Mouse (Mus musculus): ENCODE data around the gene Wdtc1.

Gene Wdtc1

DNA sequence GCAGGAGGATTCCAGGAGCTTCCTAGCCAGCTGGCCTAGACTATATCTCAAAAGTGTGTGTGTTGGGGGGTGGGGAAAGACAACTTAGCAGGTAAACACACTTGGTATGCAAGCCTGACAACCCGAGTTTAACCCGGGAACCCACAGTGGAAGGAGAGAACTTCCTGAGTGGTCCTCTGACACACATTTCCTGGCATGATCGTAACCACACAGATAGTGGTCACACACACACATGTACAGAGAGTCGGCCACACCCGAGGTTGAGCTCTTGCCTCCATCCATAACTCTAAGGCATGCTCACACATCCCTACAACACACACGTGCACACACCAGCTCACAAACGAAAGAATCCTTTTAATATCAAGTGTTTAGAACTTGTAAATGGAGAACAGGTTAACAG is 25.2 kb downstream of the Wdtc1 start:
- DNase-seq (ENCODE audit: low read depth, low spot score): no peak

DNA sequence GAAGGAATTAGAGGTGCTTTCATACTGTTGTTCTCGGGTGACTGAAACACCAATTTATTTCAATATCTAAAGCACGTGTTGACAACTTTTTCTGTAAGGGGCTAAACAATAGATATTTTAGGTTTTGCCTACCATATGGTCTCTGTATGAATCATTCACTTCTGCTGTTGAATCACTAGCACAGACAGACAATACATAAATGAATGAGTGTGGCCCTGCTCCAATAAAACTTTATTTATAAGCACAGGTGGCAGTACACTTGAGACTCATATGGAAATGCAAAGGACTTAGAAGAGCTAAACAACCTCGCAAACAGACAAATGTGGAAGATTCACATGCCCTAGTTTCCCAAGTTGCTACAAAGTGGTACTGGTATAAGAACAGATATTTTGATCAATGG is 33.6 kb downstream of the Wdtc1 start:
- peak; percentile 53 for DNase-seq (ENCODE audit: low read depth, low spot score)

DNA sequence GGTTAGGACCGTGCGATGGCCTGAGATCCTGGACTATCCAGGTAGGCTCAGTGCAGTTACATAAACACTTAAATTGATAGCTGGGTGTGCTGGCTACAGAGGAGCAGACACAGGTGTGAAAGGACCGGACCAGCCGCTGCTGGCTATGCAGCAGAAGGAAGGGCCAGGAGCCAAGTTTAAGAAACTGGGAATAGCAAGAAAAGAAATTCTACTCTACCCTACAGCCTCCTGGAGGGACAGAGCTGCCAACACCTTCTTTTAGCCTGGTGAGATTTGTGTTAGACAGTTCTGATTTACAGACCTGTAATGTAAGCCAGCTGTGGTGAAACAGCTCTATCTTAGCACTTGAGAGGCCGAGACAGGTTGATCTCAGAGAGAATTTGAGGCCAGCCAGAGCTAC is 37.3 kb downstream of the Wdtc1 start:
- DNase-seq (ENCODE audit: low read depth, low spot score): no peak

DNA sequence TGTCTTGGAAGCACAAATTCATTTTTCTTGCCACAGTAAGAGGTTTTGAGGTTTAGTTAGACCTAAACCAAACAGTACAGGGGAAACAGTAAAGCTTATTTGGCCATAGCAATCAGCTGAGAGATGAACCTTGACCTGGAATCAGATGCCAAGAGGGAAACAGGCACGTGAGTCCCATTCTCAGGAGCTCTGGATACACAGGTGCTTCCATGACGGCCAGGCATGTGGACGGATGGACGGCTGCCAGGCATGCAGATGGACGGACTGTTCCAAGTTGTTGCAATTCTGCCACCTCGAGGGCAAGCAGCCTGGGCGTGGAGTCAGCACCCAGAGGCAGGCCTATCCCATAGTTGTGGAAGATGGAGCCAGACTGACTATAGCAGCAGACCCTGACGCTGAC is 38.4 kb downstream of the Wdtc1 start:
- DNase-seq (ENCODE audit: low read depth, low spot score): peak; percentile 91

DNA sequence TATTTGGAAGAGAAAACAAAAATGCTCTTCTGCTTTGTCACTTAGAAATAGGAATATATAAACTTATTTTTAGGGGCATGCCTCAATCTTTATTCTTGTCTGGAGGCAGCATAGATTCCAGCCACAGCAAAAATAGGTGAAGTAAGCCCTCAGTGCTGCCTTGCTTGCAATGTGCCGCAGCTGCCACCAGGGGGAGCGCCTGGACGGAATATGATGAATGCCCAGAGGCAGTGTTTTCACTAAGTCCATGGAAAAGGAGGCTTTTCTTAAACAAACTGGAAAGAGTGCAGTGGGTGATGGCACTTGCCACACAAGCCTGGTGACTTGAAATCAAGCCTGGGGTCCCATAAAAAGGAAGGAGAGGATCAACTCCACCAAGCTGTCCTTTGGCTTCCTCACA is 43.3 kb downstream of the Wdtc1 start:
- DNase-seq (ENCODE audit: low read depth, low spot score): peak; percentile 87

DNA sequence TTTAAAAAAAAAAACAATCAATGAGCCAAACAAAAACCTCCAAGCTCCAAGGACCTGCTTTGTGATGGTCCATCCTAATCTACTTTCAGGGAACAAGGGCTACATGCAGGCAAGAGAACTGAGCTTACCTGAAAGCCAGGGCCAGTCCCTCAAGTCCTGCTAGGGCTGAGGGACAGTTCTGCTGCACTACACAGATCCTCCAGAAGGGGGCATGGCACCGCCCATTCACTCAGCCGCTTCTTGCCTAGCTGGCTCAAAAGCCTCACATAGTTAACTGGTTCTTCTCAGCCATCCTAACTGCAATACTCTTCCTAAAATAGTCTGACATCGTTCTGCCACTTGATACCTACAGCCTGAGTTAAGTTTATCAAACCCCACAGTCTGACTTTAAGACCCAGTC is 46.0 kb downstream of the Wdtc1 start:
- DNase-seq (ENCODE audit: low read depth, low spot score): peak; percentile 79

DNA sequence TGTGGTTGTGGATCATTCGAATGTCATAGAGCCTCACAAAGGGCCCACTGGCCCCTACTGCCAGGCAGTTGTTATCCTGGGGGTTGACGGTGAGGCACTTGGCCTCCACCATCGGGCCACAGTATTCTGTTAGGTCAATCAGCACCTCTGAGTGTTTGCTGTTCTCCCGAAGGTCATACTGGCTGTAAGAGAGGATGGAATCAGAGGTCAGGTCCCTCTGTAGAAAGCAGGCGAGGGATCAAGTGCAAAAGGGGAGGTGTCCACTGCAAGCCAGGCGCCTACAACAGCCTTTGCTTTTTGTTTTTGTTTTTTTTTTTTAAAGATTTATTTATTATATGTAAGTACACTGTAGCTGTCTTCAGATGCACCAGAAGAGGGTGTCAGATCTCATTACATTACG is 47.5 kb downstream of the Wdtc1 start:
- DNase-seq (ENCODE audit: low read depth, low spot score): no peak

DNA sequence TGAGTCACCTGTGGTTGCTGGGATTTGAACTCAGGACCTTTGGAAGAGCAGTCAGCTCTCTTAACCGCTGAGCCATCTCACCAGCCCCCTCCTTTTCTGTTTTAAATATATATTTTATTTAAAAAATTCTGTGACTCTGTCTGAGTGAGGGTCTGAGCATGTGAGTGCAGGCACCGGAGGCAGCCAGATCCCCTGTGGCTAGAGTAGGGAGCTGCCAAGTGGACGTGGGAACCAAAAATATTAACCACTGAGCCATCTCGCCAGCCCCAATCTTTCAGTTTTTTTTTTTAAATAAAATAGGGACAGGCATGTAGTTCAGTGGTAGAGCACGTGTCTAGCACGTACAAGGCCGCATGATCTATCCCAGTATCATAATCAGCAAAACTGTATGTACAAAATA is 48.5 kb downstream of the Wdtc1 start:
- DNase-seq (ENCODE audit: low read depth, low spot score): no peak

DNA sequence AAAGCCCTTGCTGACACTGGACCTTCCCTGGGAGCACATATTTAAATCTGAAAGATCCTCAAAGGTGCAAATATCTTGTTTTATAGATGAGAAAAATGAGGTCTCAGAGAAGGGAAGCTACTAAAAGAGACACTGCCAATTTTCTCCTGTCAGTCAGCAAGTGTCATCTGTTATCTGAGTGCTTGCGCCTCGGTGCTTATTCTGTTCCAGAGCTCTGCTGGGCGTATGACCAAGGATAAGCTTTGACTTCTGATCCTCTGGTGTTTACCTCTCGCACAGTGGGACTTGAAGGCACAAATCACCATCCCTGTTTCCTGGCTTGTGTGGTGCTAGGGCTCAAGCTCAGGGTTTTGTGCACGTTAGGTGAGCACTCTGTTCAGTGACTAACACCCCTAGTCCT is 50.6 kb downstream of the Wdtc1 start:
- DNase-seq (ENCODE audit: low read depth, low spot score): no peak

DNA sequence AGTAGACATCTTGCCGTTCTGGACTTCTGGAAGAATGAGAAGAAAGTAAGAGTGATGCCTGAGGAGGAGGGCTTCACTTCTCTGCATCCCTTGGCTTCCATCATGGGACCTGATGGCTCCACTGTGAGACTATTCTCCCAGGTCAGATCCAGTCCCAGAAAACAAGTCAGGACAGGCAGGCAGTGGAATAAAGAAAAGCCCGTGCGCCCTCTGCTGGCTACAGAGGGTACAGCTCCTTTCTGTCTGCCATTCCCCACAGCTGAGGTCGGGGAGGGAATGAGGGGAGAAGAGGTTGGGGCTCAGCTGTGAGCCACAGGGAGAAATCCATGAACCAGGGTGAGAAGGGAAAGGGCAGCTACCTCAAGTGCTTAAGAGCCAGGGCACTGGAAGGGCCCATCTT is 51.5 kb downstream of the Wdtc1 start:
- DNase-seq (ENCODE audit: low read depth, low spot score): peak; percentile 78

DNA sequence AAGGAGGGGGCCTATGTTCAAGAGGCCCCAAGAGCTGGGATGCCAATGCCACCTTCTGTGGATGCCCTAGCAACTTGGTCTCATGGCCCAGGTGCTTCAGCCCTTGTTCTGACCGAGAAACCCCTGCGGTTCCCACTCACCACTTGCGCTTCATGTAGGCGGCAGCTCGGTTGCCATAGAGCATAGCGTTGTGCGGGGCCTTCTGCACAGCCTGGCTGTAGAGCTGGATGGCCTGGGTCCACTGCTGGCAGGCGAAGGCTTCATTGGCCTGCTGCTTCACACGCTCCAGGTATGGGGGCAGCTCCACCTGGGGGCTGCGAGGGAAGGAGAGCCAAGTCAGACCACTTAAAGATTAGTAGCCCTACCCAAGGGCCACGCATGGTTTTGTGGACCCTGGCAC is 52.9 kb downstream of the Wdtc1 start:
- no peak for DNase-seq (ENCODE audit: low read depth, low spot score)

DNA sequence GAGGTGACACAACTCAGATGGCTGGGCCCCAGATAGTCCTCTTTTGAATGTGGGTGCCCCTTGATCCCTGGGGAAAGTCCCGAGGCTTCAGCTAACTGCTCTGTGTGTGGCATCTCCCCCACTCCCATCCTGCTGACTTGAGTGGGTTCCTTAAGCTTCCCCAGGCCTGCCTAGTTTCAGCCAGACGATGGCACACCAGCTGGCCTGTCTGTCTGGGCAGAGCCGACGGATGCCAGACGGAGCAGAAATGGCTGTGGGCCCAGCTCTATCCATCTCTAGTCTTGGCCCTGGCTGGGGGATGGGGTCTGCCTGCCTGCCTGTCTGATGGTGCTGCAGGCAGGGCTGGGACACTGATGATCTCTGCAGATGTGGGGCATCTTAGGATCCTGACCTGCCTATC is 53.6 kb downstream of the Wdtc1 start:
- DNase-seq (ENCODE audit: low read depth, low spot score): peak; percentile 93

DNA sequence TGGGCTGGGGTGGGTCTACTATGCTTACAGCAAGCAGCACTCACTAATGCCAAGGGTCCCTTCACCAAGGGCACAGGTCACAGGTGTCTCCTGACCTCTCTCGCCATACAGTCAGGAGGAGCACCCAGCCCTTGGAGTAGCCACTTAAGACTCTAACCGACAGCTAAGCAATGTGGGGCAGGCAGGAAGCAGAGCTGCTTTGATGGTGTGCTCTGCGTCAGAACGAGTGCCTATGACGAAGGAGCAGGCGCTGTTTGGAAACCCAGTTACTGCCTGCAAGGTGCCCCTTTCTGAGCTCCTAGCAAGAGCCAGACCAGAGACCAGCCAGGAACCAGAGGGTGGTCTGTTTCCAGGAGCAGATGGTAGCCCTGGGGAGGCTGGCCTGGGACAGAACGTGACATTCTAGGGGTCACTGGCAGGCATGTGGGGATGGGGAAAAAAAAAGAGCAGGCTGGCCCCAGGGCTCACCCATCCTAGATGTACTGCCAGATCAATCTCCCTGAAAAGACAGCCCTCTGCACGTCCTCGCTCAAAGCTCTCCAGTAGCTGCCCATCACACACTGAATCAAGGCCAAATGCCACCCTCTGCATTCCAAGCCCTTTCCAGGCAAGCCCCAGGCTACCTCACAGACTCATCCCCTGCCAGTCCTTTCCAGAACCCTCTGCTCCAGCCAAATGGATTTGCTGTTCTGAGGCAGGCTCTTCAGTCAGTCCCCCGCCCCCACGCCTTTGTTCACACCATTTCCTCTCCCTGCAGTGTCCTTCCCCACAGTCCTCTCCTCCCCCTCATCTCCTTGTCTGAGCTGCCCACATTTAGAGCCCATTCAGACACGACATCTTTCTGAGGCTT is 54.5 kb downstream of the Wdtc1 start:
- DNase-seq (ENCODE audit: low read depth, low spot score): peak; percentile 98

DNA sequence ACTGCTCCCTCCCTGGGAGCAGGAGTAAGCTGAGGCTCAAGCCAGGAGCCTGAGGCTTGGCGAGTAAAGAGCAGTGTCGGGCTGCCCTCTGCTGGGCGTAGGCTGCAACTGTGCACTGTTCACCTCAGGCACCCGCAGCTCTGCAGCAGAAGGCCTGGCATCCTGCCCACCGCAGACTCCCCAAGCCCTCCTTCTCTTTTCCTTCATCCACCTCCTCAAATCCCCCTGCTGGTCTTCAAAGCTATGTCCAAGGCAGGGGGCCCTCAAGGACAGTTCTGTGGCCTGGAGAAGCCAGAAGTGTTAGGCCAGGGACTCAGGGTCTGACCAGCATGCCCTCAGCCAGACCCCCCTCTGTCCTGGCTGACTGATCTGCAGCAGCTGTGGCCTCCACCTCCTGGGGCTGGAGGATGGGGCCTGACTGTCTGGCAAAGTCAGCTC is 55.5 kb downstream of the Wdtc1 start:
- DNase-seq (ENCODE audit: low read depth, low spot score): peak; percentile 94

DNA sequence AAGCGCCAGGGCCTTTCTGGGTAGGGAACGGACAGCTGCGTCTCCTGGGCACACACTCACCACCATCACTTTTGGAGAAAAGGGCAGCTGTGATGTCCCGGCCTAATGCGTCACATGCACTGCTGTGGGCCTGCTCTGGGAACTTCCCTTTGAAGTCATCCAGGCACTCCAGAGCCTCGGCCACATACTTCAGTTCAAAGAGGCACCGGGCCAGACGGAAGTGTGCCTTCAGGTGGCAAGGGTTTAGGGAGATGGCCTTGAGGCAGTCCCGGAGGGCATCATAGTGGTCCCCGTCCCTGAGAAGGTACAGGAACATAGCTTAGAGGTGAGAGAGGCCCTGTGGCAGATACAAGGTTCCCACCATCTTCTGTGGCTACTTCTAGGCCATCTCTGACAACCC is 55.9 kb downstream of the Wdtc1 start:
- no peak for DNase-seq (ENCODE audit: low read depth, low spot score)

DNA sequence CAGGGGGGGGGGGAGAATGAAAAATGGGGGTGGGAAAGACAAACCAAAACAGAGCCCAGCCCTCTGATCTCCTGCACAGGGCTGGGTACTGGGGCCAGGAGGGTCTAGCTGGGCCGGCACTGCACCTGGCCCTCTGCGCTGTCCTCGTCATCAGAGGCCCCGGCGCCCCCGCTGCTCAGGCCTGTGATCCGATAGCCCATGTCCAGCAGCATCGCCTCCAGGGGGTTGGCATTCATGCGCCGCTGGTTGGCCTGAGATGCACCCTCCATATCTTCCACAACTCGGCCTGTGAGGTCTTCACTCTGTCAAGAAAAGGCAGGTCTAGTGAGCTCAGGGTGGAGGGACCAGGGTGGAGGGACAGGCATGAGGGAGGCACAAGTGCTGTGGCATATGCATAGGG is 59.2 kb downstream of the Wdtc1 start:
- no peak for DNase-seq (ENCODE audit: low read depth, low spot score)

DNA sequence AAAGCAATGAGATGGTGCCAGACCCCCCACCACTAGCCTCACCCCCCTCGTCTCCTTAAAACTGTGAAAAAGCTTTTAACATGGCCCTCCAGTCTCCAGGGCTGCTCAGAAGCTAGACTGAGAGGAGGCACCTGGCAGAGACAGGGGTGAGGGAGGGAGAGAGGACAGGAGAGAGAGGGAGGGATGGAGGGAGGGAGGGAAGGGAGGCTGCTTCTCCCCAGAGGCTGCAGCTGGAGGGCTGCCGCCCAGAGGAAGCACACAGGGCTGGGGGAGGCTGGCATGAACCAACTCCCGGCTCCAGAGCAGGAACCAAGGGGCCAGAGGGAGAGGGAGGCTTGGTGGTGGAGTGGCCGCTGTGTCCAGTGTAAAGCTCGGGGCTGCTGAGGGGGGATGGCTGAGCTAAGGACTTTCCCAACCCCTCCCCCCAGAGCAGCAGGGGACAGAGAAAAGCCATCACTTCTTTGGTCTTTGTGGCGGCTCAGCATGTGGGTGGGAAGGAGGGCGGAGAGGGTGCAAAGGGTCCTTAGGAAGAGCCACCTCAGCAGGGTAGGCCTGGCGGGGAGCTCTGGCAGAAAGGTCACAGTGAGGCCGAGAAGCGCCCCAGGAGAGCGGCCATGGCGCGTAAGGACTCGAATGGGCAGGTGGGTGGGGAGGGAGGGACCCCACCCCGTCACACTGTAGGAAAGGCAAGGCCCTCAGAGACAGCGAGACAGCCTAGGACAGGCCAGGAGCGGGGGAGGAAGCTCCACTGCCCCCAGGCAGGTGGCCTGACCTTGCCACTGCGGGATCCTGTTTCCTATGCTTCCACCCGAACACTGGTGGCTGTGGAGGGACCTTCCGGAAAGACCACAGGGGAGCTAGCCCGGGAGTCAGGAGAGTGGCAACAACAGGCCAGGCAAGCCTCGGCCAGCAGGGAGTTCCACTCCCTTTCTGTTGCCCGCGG is 60.1 kb downstream of the Wdtc1 start:
- peak; percentile 73 for DNase-seq (ENCODE audit: low read depth, low spot score)

DNA sequence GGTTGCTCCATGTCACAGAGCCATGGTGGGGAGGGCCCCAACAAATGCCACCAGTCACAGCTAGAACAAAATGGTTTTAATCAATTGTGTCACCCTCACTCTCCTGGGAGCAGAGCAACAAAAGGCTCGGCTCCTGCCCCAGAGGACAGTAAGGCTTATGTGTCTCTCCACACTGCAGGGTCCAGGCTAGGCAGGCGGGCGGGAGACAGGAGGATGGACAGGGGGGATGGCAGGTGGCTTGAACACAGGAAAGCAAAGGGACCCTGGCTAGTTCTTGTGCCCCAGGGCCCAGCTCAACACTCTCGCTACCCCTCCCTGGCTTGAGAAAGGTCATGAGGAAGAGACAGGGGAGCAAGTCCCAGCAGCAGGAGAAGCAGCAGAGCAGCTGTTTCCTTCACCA is 60.9 kb downstream of the Wdtc1 start:
- no peak for DNase-seq (ENCODE audit: low read depth, low spot score)

DNA sequence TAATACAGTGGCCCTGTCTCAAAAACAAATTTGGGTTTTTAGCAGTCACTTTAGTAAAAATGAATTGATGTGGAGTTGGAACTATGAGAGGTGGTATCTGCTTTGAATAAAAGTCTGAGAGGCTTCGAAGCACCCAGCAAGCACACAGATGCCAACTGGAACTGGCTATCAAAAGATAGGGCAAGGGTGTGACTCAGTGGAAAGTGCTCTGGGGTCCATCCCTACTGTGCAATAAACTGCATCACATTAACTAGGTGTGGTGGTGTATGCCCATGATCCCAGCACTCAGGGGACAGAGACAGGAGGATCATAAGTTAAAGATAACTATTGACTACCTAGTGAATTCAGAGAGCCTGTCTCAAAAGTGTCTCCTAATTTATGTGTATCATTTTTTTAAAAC is 62.0 kb downstream of the Wdtc1 start:
- DNase-seq (ENCODE audit: low read depth, low spot score): no peak

DNA sequence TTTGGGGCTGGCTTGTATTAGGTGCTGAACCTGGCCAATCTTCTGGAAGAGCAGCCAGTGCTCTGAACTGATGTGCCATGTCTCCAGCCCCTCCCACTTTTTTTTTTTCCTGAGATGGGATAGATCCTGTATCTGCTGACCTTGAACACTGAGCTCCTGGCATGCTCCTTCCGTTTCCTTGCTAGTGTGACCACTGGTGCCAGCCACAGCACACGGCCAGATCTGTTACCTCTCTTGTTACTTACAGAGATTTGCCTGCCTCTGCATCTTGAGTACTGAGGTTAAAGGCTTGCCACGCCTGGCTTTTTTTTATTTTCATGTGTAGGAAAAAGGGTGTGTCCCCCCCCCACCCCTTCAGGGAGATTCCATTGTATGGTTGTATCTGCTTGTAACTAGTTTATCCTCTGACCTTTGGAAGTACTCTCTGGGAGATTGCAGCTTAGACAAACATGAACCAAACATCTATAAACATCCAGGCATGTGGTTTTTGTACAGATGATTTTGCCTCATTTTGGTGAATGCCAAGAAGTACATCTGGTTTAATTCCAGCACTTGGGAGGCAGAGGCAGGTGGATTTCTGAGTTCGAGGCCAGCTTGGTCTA is 66.7 kb downstream of the Wdtc1 start:
- no peak for DNase-seq (ENCODE audit: low read depth, low spot score)

DNA sequence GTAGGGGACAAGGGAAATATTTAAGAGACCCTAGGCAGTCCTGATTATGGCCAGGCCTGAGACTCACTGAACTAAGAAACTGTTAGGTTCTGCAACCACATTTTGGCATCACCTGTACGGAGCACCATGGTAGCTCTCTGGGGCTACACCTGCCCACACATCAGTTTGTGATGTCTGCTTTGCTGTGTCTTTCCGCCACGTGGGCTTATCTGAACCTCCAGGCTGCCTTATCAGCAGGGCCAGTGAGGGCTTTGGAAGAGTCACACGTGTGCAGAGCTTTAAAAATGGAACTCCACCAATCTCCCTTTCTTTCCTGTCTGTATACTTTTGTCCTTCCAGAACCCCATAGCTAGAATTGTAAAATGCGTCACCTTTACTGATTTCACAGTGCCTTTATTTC is 67.3 kb downstream of the Wdtc1 start:
- no peak for DNase-seq (ENCODE audit: low read depth, low spot score)

DNA sequence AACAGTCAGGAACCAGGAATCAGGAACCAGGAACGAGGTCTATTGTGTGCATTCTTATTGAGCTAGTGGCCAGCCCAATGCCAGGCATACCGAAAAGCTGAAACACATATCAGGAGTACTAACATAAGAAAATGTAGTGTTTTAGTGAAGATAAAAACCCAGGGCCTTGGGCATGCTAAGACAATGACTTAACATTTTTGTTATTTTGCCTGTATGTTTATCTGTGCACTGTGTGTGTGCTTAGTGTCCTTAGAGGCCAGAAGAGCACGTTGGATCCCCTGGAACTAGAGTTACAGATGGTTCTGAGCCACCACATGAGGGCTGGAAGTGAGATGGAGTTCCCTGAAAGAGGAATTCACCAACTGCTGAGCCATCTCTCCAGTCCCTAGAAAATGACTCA is 68.0 kb downstream of the Wdtc1 start:
- DNase-seq (ENCODE audit: low read depth, low spot score): no peak
